Mouse (Mus musculus) lung, postnatal 0 days (tissue): ENCODE measurements around the gene Fancc. TPM values are rescaled to one million over a fixed set of nuclear protein-coding genes. Genes with fewer than 3 reads are reported as not detected.

Experiments used
- ATAC-seq: fragments of 200-750 bp; cut with Nextera tagmentation; 2 replicates; pipeline ENCODE4 v1.8.0; 2017; ENCODE audit warnings: moderate library complexity
- DNase-seq: peaks from one replicate; pipeline ENCODE4 v3.0.0-alpha.2; 2016; ENCODE audit warnings: low spot score
- H3K27ac ChIP-seq: fragments of 300-500 bp; sonication (generic); 2 replicates; pipeline ENCODE4 v1.5.1; 2014; ENCODE audit warnings: antibody characterized with exemption, mild to moderate bottlenecking, low read length, mixed read lengths
- H3K27me3 ChIP-seq: fragments of 300-500 bp; sonication (generic); replicated peaks from 2 replicates; pipeline ENCODE4 v1.6.1; 2014; ENCODE audit warnings: low read length, mixed read lengths; ENCODE audit not compliant: insufficient read depth
- H3K36me3 ChIP-seq: fragments of 300-500 bp; sonication (generic); 2 replicates; pipeline ENCODE4 v1.6.1; 2014; ENCODE audit warnings: low read length, mixed read lengths; ENCODE audit not compliant: insufficient read depth
- H3K4me1 ChIP-seq: fragments of 300-500 bp; sonication (generic); 2 replicates; pipeline ENCODE4 v1.6.1; 2014; ENCODE audit warnings: antibody characterized with exemption, low read depth, low read length, mixed read lengths; ENCODE audit not compliant: insufficient read depth
- H3K4me2 ChIP-seq: fragments of 300-500 bp; sonication (generic); replicated peaks from 2 replicates; pipeline ENCODE4 v1.6.1; 2014; ENCODE audit warnings: low read depth, mild to moderate bottlenecking, low read length, moderate library complexity, mixed read lengths
- H3K4me3 ChIP-seq: fragments of 300-500 bp; sonication (generic); 2 replicates; pipeline ENCODE4 v1.5.1; 2014; ENCODE audit warnings: low read depth, low read length
- H3K9ac ChIP-seq: fragments of 300-500 bp; sonication (generic); replicated peaks from 2 replicates; pipeline ENCODE4 v1.6.1; 2014; ENCODE audit warnings: low read depth, mild to moderate bottlenecking
- H3K9me3 ChIP-seq: fragments of 300-500 bp; sonication (generic); 2 replicates; pipeline ENCODE4 v1.6.1; 2016; ENCODE audit warnings: low read length, mixed read lengths
- CTCF ChIP-seq: IDR thresholded peaks from 2 replicates; pipeline ENCODE4 v1.5.1; 2016; ENCODE audit warnings: antibody characterized with exemption, mild to moderate bottlenecking
- EP300 ChIP-seq: IDR thresholded peaks from 2 replicates; pipeline ENCODE4 v1.6.1; 2016; ENCODE audit warnings: antibody characterized with exemption, mild to moderate bottlenecking, control low read depth
- WGBS: fragments of 180-500 bp; shearing (Covaris S2); extraction: QIAGEN DNeasy Blood & Tissue Kit; methylation state at CpG from one replicate; pipeline ENCODE4 v1.1.7; 2014; 5-methylcytosine and 5-hydroxymethylcytosine counted together
- polyA plus RNA-seq: library from polyadenylated mRNA; unstranded; fragments of >200 nt; fragmentation: Nextera tagmentation; extraction: Ambion mirVana; gene quantifications from 2 replicates; pipeline ENCODE4 v1.2.1, GENCODE M21; 2015

Gene Fancc
- polyA plus RNA-seq, 1 experiment from 2014 or later, result 26.0 TPM

DNA sequence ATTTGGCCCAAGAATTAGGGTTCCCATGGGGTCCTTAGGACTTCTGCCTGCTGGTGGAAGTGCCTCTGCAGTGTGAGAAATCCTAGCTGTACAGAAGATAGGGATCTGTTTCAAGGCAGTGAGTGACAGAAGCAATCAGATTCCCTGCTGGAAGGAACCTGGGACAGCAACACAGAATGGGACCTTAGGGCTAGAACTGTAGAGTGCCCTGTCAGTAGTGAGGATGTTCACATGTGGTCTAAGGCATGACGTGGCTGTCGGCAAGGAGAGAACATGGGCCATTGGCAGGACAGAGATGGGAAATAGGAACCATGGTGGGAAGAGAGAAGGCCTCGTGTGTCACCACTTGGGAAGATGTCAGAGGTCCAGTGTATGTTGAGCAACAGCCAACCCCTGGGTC lies 187.5 kb downstream of the Fancc start:
- H3K9me3 ChIP-seq, result no peaks in the 10 kb centered on the region
- H3K36me3 ChIP-seq, result 0 out of 2 replicates have a peak, but pooled peaks cover 4% of the 10 kb centered on the region
- H3K9ac ChIP-seq, result no peak overlapping the region
- no peak overlapping the region for H3K4me3 ChIP-seq
- H3K4me1 ChIP-seq, result no peaks in the 10 kb centered on the region
- 72% methylated on average over 3 of the region's 3 CpGs for WGBS
- no peak for ATAC-seq
- TF ChIP-seq CTCF (no peak), EP300 (no peak)
- DNase-seq, result no peak
- H3K27me3 ChIP-seq, result no peaks in the 10 kb centered on the region
- H3K4me2 ChIP-seq, result no peak overlapping the region
- no peak overlapping the region for H3K27ac ChIP-seq

- Histone ChIP-seq H3K4me2 (no peak overlapping the region), H3K27me3 (no peaks in the 10 kb centered on the region), H3K36me3 (peaks cover 16% of the 10 kb centered on the region; the same call in 1 of the 2 replicates), H3K4me3 (no peak overlapping the region), H3K4me1 (no peaks in the 10 kb centered on the region), H3K9ac (no peak overlapping the region), H3K27ac (no peak overlapping the region), H3K9me3 (no peaks in the 10 kb centered on the region)
- no peak for TF ChIP-seq CTCF
- no peak for TF ChIP-seq EP300
- no peak for DNase-seq
- ATAC-seq, result no peak
- WGBS, result 77% methylated on average over 5 of the region's 5 CpGs
These were observed 190.3 kb downstream of the Fancc start for GRCm38 (mm10) chr13:63306768-63307167.

- H3K4me2 ChIP-seq, result no peak overlapping the region
- ATAC-seq, result peak; percentile 45
These were observed 191.7 kb downstream of the Fancc start for GRCm38 (mm10) chr13:63305160-63306011.

GRCm38 (mm10) chr13:63304799-63305159 lies 192.3 kb downstream of the Fancc start:
- Histone ChIP-seq H3K4me1 (no peaks in the 10 kb centered on the region), H3K9me3 (no peaks in the 10 kb centered on the region), H3K36me3 (peaks cover 36% of the 10 kb centered on the region), H3K4me2 (no peak overlapping the region), H3K27me3 (no peaks in the 10 kb centered on the region), H3K9ac (no peak overlapping the region), H3K27ac (no peak overlapping the region; the same call in 1 of the 2 replicates), H3K4me3 (no peak overlapping the region)
- DNase-seq, result no peak
- WGBS, result 65% methylated on average over 3 of the region's 3 CpGs
- TF ChIP-seq EP300, result no peak
- no peak for TF ChIP-seq CTCF
- ATAC-seq, result no peak

More at GRCm38 (mm10) chr13:63305160-63306011, 191.7 kb downstream of the Fancc start:
- H3K36me3 ChIP-seq, result peaks cover 30% of the 10 kb centered on the region
- TF ChIP-seq EP300, result no peak
- TF ChIP-seq CTCF, result no peak
- H3K4me3 ChIP-seq, result no peak overlapping the region
- no peaks in the 10 kb centered on the region for H3K27me3 ChIP-seq
- no peak overlapping the region for H3K9ac ChIP-seq
- H3K27ac ChIP-seq, result no peak overlapping the region
- H3K9me3 ChIP-seq, result no peaks in the 10 kb centered on the region
- DNase-seq, result no peak
- 65% methylated on average over 16 of the region's 16 CpGs for WGBS
- no peaks in the 10 kb centered on the region for H3K4me1 ChIP-seq

DNA sequence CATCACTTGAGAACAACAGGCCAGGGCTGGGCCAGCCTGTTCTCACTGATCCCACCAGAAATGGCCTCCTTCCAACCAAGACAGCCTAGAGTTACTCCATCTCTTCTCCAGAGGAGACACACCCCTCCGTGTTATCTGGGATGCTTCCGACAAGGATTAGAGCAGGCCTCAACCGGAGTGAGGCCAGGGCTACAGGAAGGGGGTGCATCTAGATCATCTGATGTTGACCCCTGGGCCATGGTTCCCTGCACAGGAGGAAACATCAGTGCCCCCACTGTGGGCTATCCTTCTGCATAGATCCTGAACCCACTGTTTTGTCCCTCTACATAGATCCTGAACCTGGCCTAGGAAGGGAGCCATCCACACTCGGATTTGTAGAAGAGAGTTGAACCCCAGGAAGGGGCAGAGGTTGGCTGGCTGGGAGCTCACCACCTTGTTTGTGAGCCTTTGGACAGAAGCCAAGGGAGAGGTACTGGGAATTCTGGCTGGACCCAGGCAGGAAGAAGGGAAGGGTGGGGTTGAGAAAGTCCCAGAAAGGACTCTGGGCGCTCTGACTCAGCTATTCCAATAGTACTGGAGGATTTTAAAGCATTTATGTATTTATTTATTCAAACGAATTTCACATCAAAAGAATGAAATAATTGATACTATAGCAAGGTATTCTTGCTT lies 192.8 kb downstream of the Fancc start:
- TF ChIP-seq CTCF, result no peak
- no peak for TF ChIP-seq EP300
- no peak overlapping the region for H3K4me3 ChIP-seq
- H3K9ac ChIP-seq, result no peak overlapping the region
- DNase-seq (peak; percentile 67), ATAC-seq (peak; percentile 20)
- H3K27me3 ChIP-seq, result no peaks in the 10 kb centered on the region
- H3K27ac ChIP-seq, result no peak overlapping the region
- WGBS, result 44% methylated on average over 6 of the region's 6 CpGs
- peaks cover 39% of the 10 kb centered on the region for H3K36me3 ChIP-seq
- H3K4me2 ChIP-seq, result no peak overlapping the region
- H3K9me3 ChIP-seq, result no peaks in the 10 kb centered on the region
- H3K4me1 ChIP-seq, result no peaks in the 10 kb centered on the region

GRCm38 (mm10) chr13:63302381-63302780 lies 194.7 kb downstream of the Fancc start:
- Histone ChIP-seq H3K4me2 (no peak overlapping the region), H3K36me3 (peaks cover 48% of the 10 kb centered on the region), H3K9ac (no peak overlapping the region), H3K4me1 (no peaks in the 10 kb centered on the region), H3K9me3 (no peaks in the 10 kb centered on the region), H3K27me3 (no peaks in the 10 kb centered on the region), H3K27ac (no peak overlapping the region), H3K4me3 (no peak overlapping the region)
- DNase-seq (no peak), ATAC-seq (no peak)
- TF ChIP-seq CTCF, result no peak
- no peak for TF ChIP-seq EP300
- WGBS, result 93% methylated on average over 5 of the region's 5 CpGs
